Mouse (Mus musculus) WW6 (cell line): Measurements from ENCODE around the gene Cep135.

Experiments
- DNase-seq: peaks from one replicate; pipeline ENCODE4 v3.0.0-alpha.2; 2013; ENCODE audit warnings: low read depth, low spot score

Gene Cep135

DNA sequence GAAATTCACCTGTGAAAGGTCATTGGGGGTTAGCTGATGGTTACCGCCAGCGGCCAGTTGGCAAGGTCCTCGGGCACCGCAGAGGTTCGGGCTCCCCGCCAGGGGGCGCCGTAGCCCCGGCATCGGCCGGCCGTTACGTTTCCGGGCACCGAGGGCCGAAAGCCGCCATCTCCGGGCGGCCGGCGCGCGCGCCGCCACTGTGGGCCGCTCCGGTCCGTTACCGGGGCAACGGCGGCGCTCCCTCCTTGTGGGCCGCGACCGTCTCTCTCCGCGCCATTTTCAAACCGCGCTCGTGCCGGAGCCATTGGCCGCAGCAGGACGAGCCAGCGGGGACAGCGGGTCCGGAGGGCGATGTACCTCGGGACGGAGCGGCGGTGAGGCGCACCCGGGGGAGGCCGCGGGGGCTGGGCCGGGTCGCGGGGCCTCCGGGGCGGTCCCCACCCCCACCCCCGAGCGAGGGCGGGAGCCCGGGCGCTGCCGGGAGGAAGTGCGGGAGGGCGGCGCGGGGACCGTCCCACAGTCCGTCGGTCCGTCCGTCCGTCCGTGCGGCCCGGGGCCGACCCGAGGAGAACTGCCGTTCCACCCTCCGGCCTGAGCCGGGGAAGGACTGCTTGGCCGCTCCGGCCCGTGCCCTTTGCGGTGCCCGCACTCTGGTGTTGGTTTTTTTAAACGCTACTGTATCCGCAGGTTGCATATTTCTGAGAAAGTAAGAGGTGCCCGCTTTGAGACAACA is at the start of gene Cep135:
Cep135 (plus strand) TSS at position 148 of the 733 bp plus-strand sequence.
- DNase-seq = no peak

- no peak for DNase-seq
Measured at GRCm38 (mm10) chr5:76540181-76540580, 48.3 kb upstream of the Cep135 start.

- no peak for DNase-seq
Measured at GRCm38 (mm10) chr5:76540842-76541241, 47.7 kb upstream of the Cep135 start.

GRCm38 (mm10) chr5:76543200-76543599 is 45.3 kb upstream of the Cep135 start:
- no peak for DNase-seq

DNA sequence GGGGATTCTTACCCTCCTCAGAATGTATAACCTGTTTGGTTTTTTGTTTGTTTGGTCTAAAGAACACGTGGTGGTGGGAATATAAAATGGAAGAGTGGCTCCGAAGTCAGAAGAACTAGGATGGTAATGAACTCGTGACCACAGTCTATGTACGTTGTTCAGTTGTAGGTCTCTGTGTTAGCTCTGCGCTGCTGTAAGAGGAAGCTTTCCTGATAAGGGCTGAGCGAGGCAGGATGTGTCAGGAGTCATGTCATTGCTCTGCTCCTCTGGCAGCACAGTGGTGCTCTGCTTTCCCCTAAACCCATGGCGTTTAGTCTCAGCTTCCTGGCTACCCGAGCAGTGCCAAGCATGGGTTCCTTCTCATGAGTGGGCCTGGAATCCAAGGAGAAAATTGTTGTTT is 38.1 kb upstream of the Cep135 start:
- no peak for DNase-seq

- peak; percentile 28 for DNase-seq
Measured at GRCm38 (mm10) chr5:76565321-76565720, 23.2 kb upstream of the Cep135 start.

DNA sequence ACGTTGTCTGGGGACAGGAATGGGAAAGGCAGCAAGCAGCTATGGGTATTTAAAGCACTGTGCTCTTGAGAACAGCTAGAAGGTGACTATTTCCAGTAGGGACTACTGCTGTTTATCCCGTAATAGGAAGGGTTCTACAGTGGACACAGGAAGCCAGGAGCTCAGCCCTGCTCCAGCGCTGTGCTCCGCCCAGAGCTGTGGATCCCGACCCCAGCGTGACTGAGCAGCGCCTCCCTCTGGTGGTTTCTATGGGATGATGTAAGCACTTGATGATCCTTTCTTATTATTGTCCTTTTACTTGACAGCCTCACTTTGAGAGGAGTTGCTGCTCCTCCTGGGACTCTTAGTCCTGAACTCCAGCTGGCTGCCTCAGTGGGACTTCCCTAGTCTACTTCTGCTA is 14.2 kb upstream of the Cep135 start:
- DNase-seq = no peak

- DNase-seq = no peak
Measured at GRCm38 (mm10) chr5:76577026-76577425, 11.5 kb upstream of the Cep135 start.

GRCm38 (mm10) chr5:76585378-76585777 is 3.1 kb upstream of the Cep135 start:
- no peak for DNase-seq

- DNase-seq = no peak
Measured at GRCm38 (mm10) chr5:76589311-76589710, 813 bp downstream of the Cep135 start.

DNA sequence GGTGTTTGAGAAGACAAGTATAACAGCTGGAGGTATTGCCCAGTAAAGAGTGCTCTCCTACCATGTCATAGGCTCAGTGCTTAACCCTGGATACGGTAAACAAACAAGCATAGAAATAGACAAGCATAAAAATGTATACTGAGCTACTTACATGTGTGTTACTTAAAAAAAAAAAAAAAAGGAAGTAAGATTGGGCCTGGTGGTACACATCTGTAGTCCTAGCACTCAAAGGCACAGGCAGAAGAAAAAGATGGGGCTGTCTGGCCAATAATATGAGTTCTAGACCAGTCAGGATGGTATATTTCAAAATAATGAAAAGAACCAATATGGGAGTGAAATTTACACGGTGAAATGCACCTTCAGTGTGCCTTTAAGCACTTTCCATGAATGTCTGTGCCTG is 1.5 kb downstream of the Cep135 start:
- DNase-seq = no peak

DNA sequence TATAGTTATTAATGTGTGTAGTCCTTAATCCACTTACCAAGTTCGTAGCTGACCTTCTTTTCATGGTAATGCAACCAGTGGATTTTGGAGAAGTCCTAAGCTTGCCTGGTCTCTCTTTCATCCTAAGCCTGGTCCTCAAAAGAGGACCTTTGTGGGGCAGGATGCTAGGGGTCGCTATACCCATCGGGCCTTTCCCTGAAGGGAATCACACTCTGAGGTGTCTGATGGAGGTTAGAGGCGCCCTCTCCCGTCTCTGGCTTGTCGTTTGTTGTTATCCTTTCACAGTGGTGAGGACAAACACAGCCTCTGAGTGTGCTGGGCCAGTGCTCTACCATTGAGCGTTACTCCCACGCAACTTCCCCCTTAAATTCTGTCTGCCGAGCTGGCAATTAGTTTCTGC is 3.4 kb downstream of the Cep135 start:
- DNase-seq = peak; percentile 9

DNA sequence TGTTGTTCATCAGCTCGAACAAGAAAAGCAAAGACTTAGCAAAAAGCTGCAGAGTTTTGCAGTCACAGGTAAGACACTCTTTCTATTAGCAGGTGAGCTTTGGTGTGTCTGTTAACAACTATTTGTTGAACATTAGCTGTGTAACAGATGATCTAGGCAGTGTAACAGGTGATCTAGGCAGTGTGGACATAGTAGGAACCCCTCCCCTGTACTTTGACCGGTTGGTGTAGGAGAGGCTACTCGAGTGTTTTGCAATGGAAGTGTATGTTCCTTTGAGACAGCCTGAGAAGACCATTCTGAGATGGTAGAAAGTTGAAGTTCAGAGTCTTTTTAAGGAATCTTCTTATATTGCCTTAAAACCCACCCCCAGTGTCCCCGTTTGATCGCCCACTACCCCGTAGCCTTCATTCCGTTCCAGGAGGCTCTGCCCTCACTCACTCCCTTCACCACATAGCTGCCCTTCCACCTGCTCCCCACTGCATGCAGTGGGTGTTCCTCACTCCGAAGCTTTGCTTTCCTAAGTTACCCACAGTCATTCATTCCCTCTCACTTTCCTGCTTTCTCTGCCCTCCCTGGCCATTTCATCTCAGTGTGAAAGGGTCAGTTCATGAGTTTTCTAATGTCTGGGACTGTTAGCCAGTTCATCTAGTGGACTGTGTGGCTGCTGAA is 21.3 kb downstream of the Cep135 start:
- DNase-seq = no peak

DNA sequence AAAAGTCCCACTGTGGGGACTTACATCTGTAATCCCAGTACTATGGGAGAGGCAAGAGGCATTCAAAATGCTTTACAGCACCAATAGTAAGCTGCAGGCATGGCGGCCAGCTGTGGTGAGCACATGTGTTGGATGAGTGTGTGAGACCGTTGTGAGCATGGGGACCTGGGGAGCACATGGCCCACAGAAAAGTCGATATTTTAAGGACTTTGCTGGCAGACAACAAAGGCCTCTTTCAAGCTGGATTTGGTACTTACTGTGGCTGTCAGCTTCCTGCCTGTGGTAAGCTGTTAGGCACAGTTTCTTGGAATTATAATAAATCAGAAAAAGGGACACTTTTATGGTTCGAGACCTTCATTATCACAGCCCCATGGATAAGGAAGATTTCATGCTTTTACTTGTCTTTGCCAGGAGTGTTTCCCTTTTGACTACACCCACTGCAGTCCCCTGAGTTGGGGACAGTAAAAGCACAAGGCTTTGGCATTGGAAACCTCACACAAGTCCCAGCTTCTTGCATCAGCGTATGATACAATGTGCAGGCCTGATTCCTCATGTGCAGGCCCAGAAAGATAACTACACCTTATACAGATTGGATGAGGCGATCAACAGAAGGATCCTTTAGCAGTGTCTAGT is 24.5 kb downstream of the Cep135 start:
- DNase-seq = no peak

DNA sequence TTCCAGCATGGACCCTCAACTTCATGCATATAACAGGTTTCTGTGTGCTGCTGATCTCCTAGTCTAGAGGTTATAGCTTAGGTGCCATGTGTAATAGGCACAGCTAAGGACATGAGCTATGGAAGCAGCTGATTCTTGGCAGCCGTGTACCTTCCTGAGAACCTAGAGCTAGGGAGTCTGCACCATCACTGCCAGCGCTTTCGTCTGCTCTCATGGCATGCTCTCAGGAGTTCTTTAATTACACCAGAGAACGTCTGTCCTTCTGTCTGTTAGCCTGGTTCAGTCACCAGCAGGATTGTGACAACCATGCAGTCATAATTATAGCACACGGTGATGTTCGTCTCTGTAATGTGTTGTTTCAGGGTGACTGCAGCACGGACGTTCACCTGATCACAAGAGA is 26.8 kb downstream of the Cep135 start:
- no peak for DNase-seq

DNA sequence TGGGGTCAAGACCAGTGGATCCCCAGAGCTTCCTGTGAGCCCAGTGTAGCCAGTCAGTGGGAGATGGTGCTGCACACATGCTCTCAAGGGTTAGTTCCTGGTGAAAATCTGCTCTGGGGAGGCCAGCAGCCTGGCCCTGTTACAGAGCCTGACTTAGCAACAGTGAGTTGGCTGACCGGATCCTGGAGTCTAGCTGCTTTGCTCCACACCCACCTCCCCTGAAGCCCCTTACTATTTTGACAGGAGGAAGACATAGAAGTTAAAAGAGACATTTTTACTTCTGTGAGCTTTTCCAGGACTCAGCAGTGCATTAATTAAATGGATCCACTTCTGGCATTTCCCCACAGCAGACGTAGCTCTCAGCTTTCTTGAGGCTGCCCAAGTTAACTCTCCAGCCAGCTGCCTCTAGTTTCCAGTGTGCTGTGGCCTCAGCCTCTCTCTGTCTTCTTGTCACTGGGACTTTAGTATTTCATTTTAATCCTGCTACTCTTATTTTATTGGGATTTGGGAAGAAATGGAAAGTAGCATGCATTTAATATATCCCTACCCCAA is 27.8 kb downstream of the Cep135 start:
- DNase-seq = no peak

GRCm38 (mm10) chr5:76618750-76619149 is 30.3 kb downstream of the Cep135 start:
- DNase-seq = no peak

DNA sequence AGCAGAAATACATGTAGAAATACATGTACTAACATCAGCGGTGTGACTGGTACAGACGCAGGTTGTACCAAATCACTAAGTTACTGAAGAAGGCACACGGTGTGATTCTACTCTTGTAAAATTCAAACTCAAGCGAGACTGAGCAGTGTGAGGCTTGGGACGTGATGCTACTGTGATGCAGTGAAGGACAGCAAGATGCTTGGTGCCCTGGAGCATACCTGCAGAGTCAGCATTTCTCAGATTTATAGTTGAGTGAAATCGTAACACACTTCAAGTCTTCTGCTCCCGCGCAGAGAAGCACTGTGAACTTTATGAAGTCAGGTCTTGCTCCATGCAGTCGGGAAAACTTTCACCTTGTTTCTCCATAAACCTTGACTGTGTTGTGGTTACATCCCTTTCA is 35.3 kb downstream of the Cep135 start:
- DNase-seq = no peak

GRCm38 (mm10) chr5:76627770-76628169 is 39.3 kb downstream of the Cep135 start:
- DNase-seq = no peak

- no peak for DNase-seq
Measured at GRCm38 (mm10) chr5:76634012-76634411, 45.5 kb downstream of the Cep135 start.

DNA sequence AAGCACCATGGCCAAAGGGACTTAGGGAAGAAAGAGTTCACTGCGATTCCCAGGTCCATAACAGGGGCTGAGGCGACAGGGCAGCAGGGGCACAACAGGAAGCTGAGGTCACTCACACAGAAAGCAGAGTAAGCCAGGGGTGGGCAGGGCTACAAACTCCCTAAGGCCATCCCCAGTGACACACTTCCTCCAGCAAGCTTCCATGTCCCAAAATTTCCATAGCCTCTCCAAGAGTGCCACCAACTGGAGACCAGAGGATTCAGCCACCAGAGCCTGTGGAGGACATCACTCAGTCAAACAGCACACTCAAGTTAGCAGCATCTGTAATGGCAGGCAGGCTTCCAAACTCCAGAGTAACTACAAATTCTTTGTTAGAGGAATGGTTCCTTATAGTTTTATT is 47.1 kb downstream of the Cep135 start:
- no peak for DNase-seq

DNA sequence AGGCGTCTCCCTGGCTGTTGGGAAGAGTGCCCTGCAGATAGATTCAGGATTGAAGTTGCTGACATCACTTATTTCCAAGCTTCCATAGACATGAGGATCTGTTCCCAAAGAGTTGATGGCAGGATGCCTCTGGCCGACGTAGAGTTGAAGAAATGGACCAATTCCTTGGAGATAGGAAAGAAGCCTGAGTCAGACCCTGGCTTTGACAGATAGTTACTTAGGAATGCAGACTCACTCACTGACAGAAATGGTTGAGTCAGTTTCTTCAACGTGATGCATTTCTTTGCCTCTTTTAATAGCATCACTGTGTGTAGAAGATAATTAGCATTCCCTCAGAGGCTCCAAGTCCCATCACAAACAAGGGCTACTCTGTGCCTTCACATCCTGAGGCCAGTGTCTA is 53.6 kb downstream of the Cep135 start:
- DNase-seq = no peak

DNA sequence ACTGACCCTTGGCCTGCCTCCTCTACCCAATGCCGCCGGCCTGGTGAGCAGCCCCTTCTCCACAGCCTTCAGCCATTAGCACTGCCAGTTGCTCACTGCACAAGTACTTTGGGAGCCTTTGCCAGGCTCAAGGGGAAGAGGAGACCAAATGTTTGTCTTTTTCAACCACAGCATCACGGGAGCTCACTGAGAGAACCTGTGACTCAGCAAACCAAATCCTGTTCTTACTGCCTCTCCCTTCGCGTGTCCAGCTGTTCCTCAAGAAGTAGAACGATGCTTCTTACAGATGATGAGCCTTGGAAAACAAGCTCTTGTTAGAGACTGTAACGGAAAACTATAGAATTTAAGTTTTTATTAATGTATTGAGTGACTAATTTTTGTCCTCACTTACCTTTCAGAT is 55.7 kb downstream of the Cep135 start:
- DNase-seq = no peak
